Mouse (Mus musculus) kidney, embryonic 14.5 days (tissue): Measurements from ENCODE around the gene Csnk1g2. TPM values are rescaled to one million over a fixed set of nuclear protein-coding genes. Genes with fewer than 3 reads are reported as not detected.
A peak's percentile ranks its signal among the peaks of the same experiment; 100 is the strongest.

ENCODE experiments used
- ATAC-seq: fragments of 200-750 bp; cut with Nextera tagmentation; 2 replicates; pipeline ENCODE4 v1.8.0; 2017; ENCODE audit warnings: moderate number of reproducible peaks, mild to moderate bottlenecking, moderate TSS enrichment, moderate library complexity; ENCODE audit not compliant: low FRiP score, low TSS enrichment
- H3K27ac ChIP-seq: fragments of 300-500 bp; sonication (generic); 2 replicates; pipeline ENCODE4 v1.5.1; 2014; ENCODE audit warnings: low read depth, mild to moderate bottlenecking, low read length, moderate library complexity, mixed read lengths
- H3K27me3 ChIP-seq: fragments of 300-500 bp; sonication (generic); 2 replicates; pipeline ENCODE4 v1.6.1; 2014; ENCODE audit warnings: mild to moderate bottlenecking, low read length; ENCODE audit not compliant: control insufficient read depth, insufficient read depth
- H3K36me3 ChIP-seq: fragments of 300-500 bp; sonication (generic); 2 replicates; pipeline ENCODE4 v1.6.1; 2014; ENCODE audit warnings: low read length, mixed read lengths; ENCODE audit not compliant: control insufficient read depth, insufficient read depth
- H3K4me1 ChIP-seq: fragments of 300-500 bp; sonication (generic); 2 replicates; pipeline ENCODE4 v1.6.1; 2014; ENCODE audit warnings: low read length, mixed read lengths; ENCODE audit not compliant: control insufficient read depth, insufficient read depth
- H3K4me2 ChIP-seq: fragments of 300-500 bp; sonication (generic); replicated peaks from 2 replicates; pipeline ENCODE4 v1.6.1; 2014; ENCODE audit warnings: low read depth, mild to moderate bottlenecking, low read length
- H3K4me3 ChIP-seq: fragments of 300-500 bp; sonication (generic); 2 replicates; pipeline ENCODE4 v1.5.1; 2014; ENCODE audit warnings: mild to moderate bottlenecking, low read length
- H3K9ac ChIP-seq: fragments of 300-500 bp; sonication (generic); 2 replicates; pipeline ENCODE4 v1.6.1; 2014; ENCODE audit warnings: low read depth, mild to moderate bottlenecking, low read length, moderate library complexity
- H3K9me3 ChIP-seq: fragments of 300-500 bp; sonication (generic); 2 replicates; pipeline ENCODE4 v1.6.1; 2016; ENCODE audit warnings: low read length; ENCODE audit not compliant: control insufficient read depth
- WGBS: fragments of 180-500 bp; shearing (Covaris S2); extraction: QIAGEN DNeasy Blood & Tissue Kit; methylation state at CpG from one replicate; pipeline ENCODE4 v1.1.7; 2014; 5-methylcytosine and 5-hydroxymethylcytosine counted together
- polyA plus RNA-seq: library from polyadenylated mRNA; unstranded; fragments of >200 nt; fragmentation: Nextera tagmentation; extraction: Ambion mirVana; gene quantifications from 2 replicates; pipeline ENCODE4 v1.2.1, GENCODE M21; 2014

Gene Csnk1g2
- polyA plus RNA-seq: 127 and 134 TPM in 2 replicates

DNA sequence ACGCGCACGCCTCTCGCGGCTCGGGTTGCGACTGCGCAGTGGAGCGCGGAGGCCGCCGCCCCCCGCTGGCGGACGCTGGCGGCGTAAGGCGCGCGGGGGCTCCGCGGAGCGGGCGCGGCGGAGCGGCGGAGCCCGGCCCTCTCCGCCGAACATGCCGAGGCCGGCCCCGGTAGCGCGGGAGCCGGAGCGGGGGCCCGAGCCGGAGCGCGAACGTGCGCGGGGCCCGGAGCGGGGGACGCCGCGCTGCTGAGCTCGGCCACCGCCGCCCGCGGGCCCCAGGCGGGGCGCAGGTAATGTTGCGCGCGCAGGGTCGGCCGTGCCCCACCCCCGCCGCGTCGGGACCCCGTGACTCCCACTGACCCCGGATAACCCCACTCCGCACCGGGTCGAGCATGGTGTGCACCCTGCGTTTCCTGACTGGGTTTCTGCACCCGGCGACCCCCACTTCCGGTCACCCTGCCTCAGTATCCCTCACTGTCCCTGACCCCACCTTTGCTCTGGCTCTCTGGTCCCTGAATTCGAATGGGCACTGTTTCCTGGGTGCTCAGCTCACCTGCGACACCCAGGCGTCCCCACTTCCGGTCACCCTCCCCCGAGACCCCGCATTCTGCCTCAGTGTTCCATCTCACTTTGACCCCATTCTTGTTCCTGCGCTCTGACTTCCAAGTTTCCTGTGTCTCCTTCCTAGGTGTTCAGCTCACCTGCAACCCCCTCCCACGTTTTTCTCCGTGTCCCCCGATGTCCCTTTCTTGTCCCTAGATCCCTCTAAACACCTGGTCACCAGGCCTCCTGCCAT lies at the start of gene Csnk1g2:
Gene Csnk1g2 (plus strand): TSS at position 178 of the 796 bp plus-strand sequence.
- no peaks in the 10 kb centered on the region for H3K9me3 ChIP-seq

DNA sequence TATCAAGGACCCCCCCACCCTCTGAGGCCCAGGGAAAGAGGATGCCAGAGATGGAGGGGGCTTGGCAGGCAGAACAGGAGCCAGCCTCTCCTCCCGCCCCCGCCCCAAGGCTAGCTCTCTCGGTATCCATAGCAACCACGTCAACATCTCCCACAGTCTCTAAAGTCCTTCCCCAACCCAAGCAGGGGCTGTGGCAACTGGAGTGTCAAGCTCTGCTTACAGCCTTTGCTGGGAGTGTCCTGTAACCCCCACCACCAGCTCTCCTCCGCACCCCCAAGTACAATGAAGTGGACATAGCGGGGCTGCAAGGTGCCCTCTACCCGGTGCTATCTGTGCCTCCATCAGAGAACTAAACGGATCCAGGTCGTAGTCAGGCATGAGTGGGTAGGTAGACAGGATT lies 48.7 kb upstream of the Csnk1g2 start:
- no peaks in the 10 kb centered on the region for H3K9me3 ChIP-seq
- H3K4me3 ChIP-seq: no peak overlapping the region
- no peaks in the 10 kb centered on the region; the same call in 1 of the 2 replicates for H3K36me3 ChIP-seq
- WGBS: 52% methylated on average over 9 of the region's 9 CpGs
- no peak overlapping the region for H3K4me2 ChIP-seq
- ATAC-seq: no peak
- no peak overlapping the region for H3K27ac ChIP-seq
- H3K27me3 ChIP-seq: no peaks in the 10 kb centered on the region
- H3K4me1 ChIP-seq: peaks cover 61% of the 10 kb centered on the region
- H3K9ac ChIP-seq: peak overlapping the region; percentile 32; the same call in 1 of the 2 replicates

More for the DNA sequence above, at the start of gene Csnk1g2:
- no peaks in the 10 kb centered on the region for H3K27me3 ChIP-seq
- H3K4me3 ChIP-seq: peak within 1 kb of the TSS; percentile 74
- peak within 1 kb of the TSS; percentile 82 for H3K4me2 ChIP-seq
- peaks cover 37% of the 10 kb centered on the region for H3K4me1 ChIP-seq
- peaks cover 7% of the 10 kb centered on the region; the same call in 1 of the 2 replicates for H3K36me3 ChIP-seq
- peak within 1 kb of the TSS; percentile 95 for H3K9ac ChIP-seq
- H3K27ac ChIP-seq: peak within 1 kb of the TSS; percentile 95
- ATAC-seq: peak; percentile 14
- WGBS: under 1% methylated on average over 62 of the region's 85 CpGs

DNA sequence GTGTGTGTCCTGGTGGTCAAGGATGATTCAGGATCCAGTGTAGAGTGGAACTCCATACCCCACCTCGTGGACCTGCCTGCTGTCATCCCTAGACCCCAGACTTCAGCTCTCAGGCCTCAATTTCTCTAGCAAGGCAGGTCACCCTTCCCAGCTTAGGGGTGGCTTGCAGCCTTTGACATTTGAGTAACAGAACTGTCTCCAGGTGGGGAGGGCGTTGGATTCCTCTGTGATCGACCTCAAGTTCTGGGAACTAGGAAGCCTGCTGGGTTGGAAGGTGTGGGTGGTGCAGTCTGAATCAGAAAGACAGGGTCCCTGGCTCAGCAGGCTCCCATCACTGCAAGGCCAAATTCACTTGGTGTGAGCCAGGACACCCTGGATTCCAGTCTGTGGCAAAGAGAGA lies 47.7 kb upstream of the Csnk1g2 start:
- no peaks in the 10 kb centered on the region for H3K9me3 ChIP-seq
- no peaks in the 10 kb centered on the region for H3K27me3 ChIP-seq
- 70% methylated on average over 3 of the region's 3 CpGs for WGBS
- no peak for ATAC-seq
- no peaks in the 10 kb centered on the region for H3K36me3 ChIP-seq
- no peak overlapping the region for H3K9ac ChIP-seq
- no peak overlapping the region for H3K4me2 ChIP-seq
- H3K4me3 ChIP-seq: peak overlapping the region; percentile 87; the same call in 1 of the 2 replicates
- H3K27ac ChIP-seq: no peak overlapping the region
- peaks cover 59% of the 10 kb centered on the region for H3K4me1 ChIP-seq

DNA sequence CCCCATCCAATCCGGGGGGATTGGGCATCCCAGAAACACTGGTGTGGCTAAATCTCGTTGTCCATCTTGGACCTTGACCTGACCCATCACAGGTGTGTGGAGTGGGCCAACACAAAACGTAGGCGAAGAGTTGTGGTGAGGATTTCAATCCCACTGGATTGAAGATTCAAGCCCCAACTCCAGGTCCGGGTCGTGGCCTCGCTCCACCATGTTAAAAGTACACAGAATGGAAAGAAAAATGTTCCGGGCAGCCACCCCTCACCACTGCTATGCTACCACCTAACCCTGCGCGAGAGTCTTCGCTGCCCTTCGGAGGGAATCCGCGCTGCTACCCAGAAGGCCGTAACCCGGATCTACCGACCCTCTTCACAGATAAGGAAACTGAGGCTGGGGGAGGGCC lies 46.7 kb upstream of the Csnk1g2 start:
- no peak for ATAC-seq
- no peaks in the 10 kb centered on the region for H3K27me3 ChIP-seq
- H3K27ac ChIP-seq: no peak overlapping the region
- H3K4me3 ChIP-seq: peak overlapping the region; percentile 87
- H3K36me3 ChIP-seq: no peaks in the 10 kb centered on the region
- H3K9me3 ChIP-seq: no peaks in the 10 kb centered on the region
- H3K4me2 ChIP-seq: peak overlapping the region; percentile 72
- H3K9ac ChIP-seq: peak overlapping the region; percentile 89
- 11% methylated on average over 17 of the region's 17 CpGs for WGBS
- peaks cover 50% of the 10 kb centered on the region for H3K4me1 ChIP-seq

DNA sequence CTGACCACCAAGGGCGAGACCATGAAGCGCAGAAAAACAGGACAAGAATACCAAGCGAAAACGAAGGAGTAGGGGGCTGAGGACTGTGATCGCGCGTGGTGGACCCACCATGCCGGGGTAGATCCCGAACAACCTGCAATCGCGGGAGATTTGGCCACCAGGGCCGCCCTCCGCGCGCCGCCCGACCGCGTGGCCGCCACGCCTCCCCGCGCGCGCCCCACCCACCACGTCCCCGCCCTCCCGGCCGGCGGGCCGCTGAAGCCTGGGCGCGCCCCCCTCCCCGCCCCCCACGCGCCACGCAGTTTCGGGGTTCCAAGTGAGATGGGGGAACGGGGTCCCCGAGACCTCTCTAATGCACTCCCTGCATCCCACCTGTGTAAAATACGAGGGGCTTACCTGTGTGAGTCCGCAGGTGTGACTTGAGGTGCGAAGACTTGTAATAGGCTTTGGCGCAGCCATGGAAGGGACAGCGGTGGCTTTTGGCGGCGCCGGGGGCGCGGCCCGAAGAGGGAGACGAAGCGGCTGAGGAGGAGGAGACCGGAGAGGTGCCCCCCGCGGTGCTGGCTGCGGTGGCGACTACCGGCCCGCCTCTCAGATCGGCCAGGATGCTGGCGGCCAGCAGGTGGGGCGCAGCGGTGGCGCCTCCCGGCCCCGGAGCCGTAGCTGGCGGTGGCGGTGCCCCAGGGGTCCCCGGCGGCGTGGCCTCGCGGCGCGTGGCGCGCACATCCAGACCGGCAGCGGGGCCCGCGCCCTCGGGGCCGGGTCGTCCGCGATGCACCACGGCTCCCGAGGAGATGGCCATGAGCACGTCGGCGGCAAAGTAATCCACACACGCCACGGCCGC lies 46.1 kb upstream of the Csnk1g2 start:
- ATAC-seq: peak; percentile 1; the same call in 1 of the 2 replicates
- H3K9me3 ChIP-seq: no peaks in the 10 kb centered on the region
- WGBS: under 1% methylated on average over 88 of the region's 96 CpGs
- H3K4me2 ChIP-seq: peak overlapping the region; percentile 72
- no peaks in the 10 kb centered on the region for H3K27me3 ChIP-seq
- H3K4me3 ChIP-seq: peak overlapping the region; percentile 87
- H3K27ac ChIP-seq: peak overlapping the region; percentile 96
- H3K9ac ChIP-seq: peak overlapping the region; percentile 89
- peaks cover 43% of the 10 kb centered on the region for H3K4me1 ChIP-seq
- no peaks in the 10 kb centered on the region for H3K36me3 ChIP-seq

DNA sequence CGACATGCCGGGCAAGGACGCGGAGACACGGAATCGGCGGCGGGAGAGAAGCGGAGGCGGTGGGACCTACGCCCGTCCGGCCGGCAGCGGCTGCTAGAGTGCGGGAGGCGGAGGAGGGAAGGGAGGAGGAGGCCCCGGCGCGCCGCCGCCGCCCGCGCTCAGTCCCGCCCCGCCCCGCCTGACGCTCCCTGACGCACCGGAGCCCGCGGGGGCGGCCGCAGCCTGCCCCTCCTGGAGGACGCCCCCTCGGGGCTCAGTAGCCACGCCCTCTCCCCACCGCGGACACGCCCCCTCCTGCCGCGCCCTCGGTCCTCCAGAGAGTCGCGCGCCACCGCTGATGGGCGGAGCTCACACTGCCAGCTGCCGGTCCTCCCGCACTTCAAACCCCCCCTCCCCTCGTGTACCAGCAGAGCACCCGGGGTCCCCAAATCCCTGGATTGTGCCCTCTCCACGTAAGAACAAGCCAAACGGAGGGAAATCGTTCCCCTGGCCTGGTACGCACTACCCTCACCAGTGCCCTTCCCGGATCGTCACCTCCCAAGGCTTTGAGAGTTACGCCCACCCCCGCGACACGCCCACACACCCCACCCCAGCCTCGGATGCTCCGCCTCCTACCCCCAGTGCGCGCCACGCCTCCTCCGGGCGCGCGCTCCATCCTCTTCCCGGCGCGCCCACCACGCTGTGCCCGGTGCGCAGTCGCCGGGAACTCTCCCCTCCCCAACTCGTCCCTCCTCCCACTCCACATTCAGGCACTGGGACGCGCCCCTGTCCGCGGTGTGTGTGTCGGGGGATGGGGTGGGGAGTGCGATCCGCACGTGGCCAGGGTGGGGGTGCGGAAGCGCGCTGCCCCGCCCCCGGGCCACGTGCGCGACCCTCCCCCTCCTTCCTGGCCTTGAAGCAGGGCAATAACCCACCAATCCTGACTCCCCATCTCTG lies 45.2 kb upstream of the Csnk1g2 start, which contains the start of gene Klf16:
Gene Klf16 (minus strand): TSS at position 127 of the 936 bp plus-strand sequence.
- Histone ChIP-seq H3K36me3 (0 out of 2 replicates have a peak, but pooled peaks cover 4% of the 10 kb centered on the region), H3K27ac (peak within 1 kb of the TSS; percentile 96), H3K27me3 (no peaks in the 10 kb centered on the region), H3K4me3 (peak within 1 kb of the TSS; percentile 87), H3K4me2 (peak within 1 kb of the TSS; percentile 72), H3K9me3 (no peaks in the 10 kb centered on the region), H3K9ac (peak within 1 kb of the TSS; percentile 89), H3K4me1 (peaks cover 34% of the 10 kb centered on the region)
- under 1% methylated on average over 76 of the region's 97 CpGs for WGBS
- ATAC-seq: peak; percentile 80

DNA sequence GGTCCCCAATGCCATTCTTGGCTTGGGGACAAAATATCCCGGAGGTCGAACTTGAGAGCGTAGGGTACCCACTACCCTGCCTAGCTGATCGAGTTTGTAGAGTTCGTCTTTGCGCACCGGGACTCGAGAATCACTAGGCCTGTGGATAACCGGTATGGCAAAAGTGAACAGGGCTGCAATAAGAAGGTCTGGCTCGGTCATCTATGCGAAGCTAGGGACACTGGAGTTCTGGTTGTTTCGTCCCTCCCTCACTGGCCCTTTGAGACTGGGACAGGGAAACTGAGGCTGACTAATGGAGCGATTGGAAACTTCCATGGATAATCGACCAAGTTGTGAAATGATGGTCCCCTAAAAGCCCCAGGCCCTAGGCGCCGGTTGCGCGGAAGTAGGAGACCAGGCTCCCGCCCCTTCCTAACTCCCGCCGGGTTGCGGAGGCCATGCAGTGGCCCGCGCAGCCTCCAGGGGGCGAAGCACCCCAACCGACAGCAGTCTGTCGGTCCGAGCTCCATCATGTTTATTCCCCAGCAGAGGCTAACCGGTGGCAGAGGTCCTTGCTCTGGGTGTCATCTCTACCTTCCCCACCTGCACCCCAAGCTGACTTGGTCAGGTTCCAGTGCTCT lies 44.4 kb upstream of the Csnk1g2 start:
- H3K9ac ChIP-seq: peak overlapping the region; percentile 89
- H3K4me1 ChIP-seq: peaks cover 33% of the 10 kb centered on the region
- H3K9me3 ChIP-seq: no peaks in the 10 kb centered on the region
- H3K27me3 ChIP-seq: no peaks in the 10 kb centered on the region
- peaks cover 8% of the 10 kb centered on the region; the same call in 1 of the 2 replicates for H3K36me3 ChIP-seq
- under 1% methylated on average over 29 of the region's 29 CpGs for WGBS
- peak overlapping the region; percentile 72 for H3K4me2 ChIP-seq
- ATAC-seq: peak; percentile 36
- peak overlapping the region; percentile 87 for H3K4me3 ChIP-seq
- H3K27ac ChIP-seq: peak overlapping the region; percentile 96

DNA sequence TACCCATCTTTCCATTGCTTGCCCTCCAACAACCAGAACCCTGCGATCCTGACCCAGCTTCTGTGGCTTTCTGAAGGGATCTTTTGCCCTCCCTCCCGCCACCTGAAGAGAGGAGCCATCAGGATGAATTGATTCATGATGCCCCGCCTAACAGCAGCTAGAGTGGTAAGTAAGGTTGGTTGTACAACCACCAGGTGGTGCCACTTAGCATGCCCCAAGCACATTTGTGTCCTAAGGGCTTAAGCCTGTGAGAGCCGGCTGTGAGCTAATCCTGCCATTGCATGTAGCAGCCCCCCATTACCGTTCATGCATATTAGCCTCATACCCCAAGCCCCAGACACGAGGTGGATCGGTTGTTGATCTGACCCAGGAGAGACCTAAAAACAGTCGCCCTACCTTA lies 43.7 kb upstream of the Csnk1g2 start:
- Histone ChIP-seq H3K27me3 (no peaks in the 10 kb centered on the region), H3K27ac (peak overlapping the region; percentile 96), H3K36me3 (peaks cover 11% of the 10 kb centered on the region; the same call in 1 of the 2 replicates), H3K9ac (peak overlapping the region; percentile 89; the same call in 1 of the 2 replicates), H3K4me1 (peaks cover 30% of the 10 kb centered on the region), H3K4me2 (peak overlapping the region; percentile 72), H3K4me3 (peak overlapping the region; percentile 87; the same call in 1 of the 2 replicates), H3K9me3 (no peaks in the 10 kb centered on the region)
- 2% methylated on average over 8 of the region's 8 CpGs for WGBS
- ATAC-seq: no peak
